Mouse (Mus musculus) intestine, postnatal 0 days (tissue): ENCODE data around the gene Afap1. TPM values are rescaled to one million over a fixed set of nuclear protein-coding genes. Genes with fewer than 3 reads are reported as not detected.
A peak's percentile ranks its signal among the peaks of the same experiment; 100 is the strongest.

ENCODE experiments used
- ATAC-seq: fragments of 200-750 bp; cut with Nextera tagmentation; 2 replicates; pipeline ENCODE4 v1.8.0; 2017; ENCODE audit warnings: mild to moderate bottlenecking, moderate TSS enrichment, moderate library complexity
- H3K27ac ChIP-seq: fragments of 300-500 bp; sonication (generic); 2 replicates; pipeline ENCODE4 v1.5.1; 2014; ENCODE audit warnings: mild to moderate bottlenecking, low read depth, low read length, moderate library complexity
- H3K27me3 ChIP-seq: fragments of 300-500 bp; sonication (generic); replicated peaks from 2 replicates; pipeline ENCODE4 v1.6.1; 2014; ENCODE audit warnings: low read length, mixed read lengths; ENCODE audit not compliant: control insufficient read depth, insufficient read depth
- H3K36me3 ChIP-seq: fragments of 300-500 bp; sonication (generic); 2 replicates; pipeline ENCODE4 v1.6.1; 2014; ENCODE audit warnings: mild to moderate bottlenecking, moderate library complexity; ENCODE audit not compliant: control insufficient read depth, insufficient read depth
- H3K4me1 ChIP-seq: fragments of 300-500 bp; sonication (generic); replicated peaks from 2 replicates; pipeline ENCODE4 v1.6.1; 2014; ENCODE audit warnings: antibody characterized with exemption, low read length, mixed read lengths; ENCODE audit not compliant: control insufficient read depth, insufficient read depth
- H3K4me2 ChIP-seq: fragments of 300-500 bp; sonication (generic); replicated peaks from 2 replicates; pipeline ENCODE4 v1.6.1; 2014; ENCODE audit warnings: low read depth, mild to moderate bottlenecking, moderate library complexity
- H3K4me3 ChIP-seq: fragments of 300-500 bp; sonication (generic); 2 replicates; pipeline ENCODE4 v1.5.1; 2014; ENCODE audit warnings: low read depth, low read length
- H3K9ac ChIP-seq: fragments of 300-500 bp; sonication (generic); 2 replicates; pipeline ENCODE4 v1.6.1; 2014; ENCODE audit warnings: mild to moderate bottlenecking, low read depth, low read length
- H3K9me3 ChIP-seq: fragments of 300-500 bp; sonication (generic); 2 replicates; pipeline ENCODE4 v1.6.1; 2016; ENCODE audit warnings: mixed run types; ENCODE audit not compliant: control insufficient read depth
- CTCF ChIP-seq: sonication (generic); IDR thresholded peaks from 2 replicates; pipeline ENCODE4 v1.5.1; 2016; ENCODE audit warnings: low read depth, mild to moderate bottlenecking, control low read depth, antibody characterized with exemption, moderate library complexity
- WGBS: fragments of 180-500 bp; shearing (Covaris S2); extraction: QIAGEN DNeasy Blood & Tissue Kit; methylation state at CpG from one replicate; pipeline ENCODE4 v1.1.7; 2014; 5-methylcytosine and 5-hydroxymethylcytosine counted together
- polyA plus RNA-seq: library from polyadenylated mRNA; unstranded; fragments of >200 nt; fragmentation: Nextera tagmentation; extraction: Ambion mirVana; gene quantifications from 2 replicates; pipeline ENCODE4 v1.2.1, GENCODE M21; 2015

Afap1 gene
- polyA plus RNA-seq, 1 experiment from 2014 or later = 8.1 TPM

GRCm38 (mm10) chr5:35894295-35895047, 1.4 kb downstream of the Afap1 start:
- Histone ChIP-seq H3K9me3 (no peaks in the 10 kb centered on the region), H3K4me3 (peak overlapping the region; percentile 74), H3K27me3 (0 out of 2 replicates have a peak, but pooled peaks cover 5% of the 10 kb centered on the region), H3K9ac (peak overlapping the region; percentile 63), H3K4me2 (peak overlapping the region; percentile 93), H3K36me3 (no peaks in the 10 kb centered on the region), H3K4me1 (no peaks in the 10 kb centered on the region; the same call in 1 of the 2 replicates), H3K27ac (no peak overlapping the region)
- 0 out of 2 replicates have a peak, but pooled peaks have one; percentile 7 for ATAC-seq
- no peak for TF ChIP-seq CTCF
- 18% methylated on average over 30 of the region's 30 CpGs for WGBS

- Histone ChIP-seq H3K4me3 (no peak overlapping the region), H3K9me3 (no peaks in the 10 kb centered on the region), H3K27ac (no peak overlapping the region), H3K4me2 (no peak overlapping the region), H3K27me3 (0 out of 2 replicates have a peak, but pooled peaks cover 5% of the 10 kb centered on the region), H3K9ac (no peak overlapping the region), H3K36me3 (no peaks in the 10 kb centered on the region), H3K4me1 (no peaks in the 10 kb centered on the region; the same call in 1 of the 2 replicates)
- no peak for TF ChIP-seq CTCF
- 86% methylated on average over 4 of the region's 4 CpGs for WGBS
- ATAC-seq = no peak
Observed at GRCm38 (mm10) chr5:35895926-35896325, 2.8 kb downstream of the Afap1 start.

GRCm38 (mm10) chr5:35896556-35896955, 3.4 kb downstream of the Afap1 start:
- TF ChIP-seq CTCF = no peak
- Histone ChIP-seq H3K9me3 (no peaks in the 10 kb centered on the region), H3K4me3 (no peak overlapping the region), H3K27me3 (0 out of 2 replicates have a peak, but pooled peaks cover 5% of the 10 kb centered on the region), H3K9ac (no peak overlapping the region), H3K36me3 (no peaks in the 10 kb centered on the region), H3K4me2 (no peak overlapping the region), H3K27ac (no peak overlapping the region), H3K4me1 (no peaks in the 10 kb centered on the region; the same call in 1 of the 2 replicates)
- WGBS = 93% methylated on average over 4 of the region's 4 CpGs
- ATAC-seq = no peak

- 89% methylated on average over 4 of the region's 4 CpGs for WGBS
- ATAC-seq = no peak
- Histone ChIP-seq H3K4me3 (no peak overlapping the region), H3K27ac (no peak overlapping the region), H3K9ac (no peak overlapping the region), H3K36me3 (no peaks in the 10 kb centered on the region), H3K4me1 (no peaks in the 10 kb centered on the region; the same call in 1 of the 2 replicates), H3K9me3 (no peaks in the 10 kb centered on the region), H3K4me2 (no peak overlapping the region), H3K27me3 (0 out of 2 replicates have a peak, but pooled peaks cover 5% of the 10 kb centered on the region)
- TF ChIP-seq CTCF = no peak
Observed at GRCm38 (mm10) chr5:35897147-35897546, 4.0 kb downstream of the Afap1 start.

- ATAC-seq = no peak
- Histone ChIP-seq H3K27me3 (0 out of 2 replicates have a peak, but pooled peaks cover 5% of the 10 kb centered on the region), H3K4me3 (no peak overlapping the region), H3K27ac (no peak overlapping the region), H3K4me1 (no peaks in the 10 kb centered on the region), H3K36me3 (no peaks in the 10 kb centered on the region), H3K9ac (no peak overlapping the region), H3K9me3 (no peaks in the 10 kb centered on the region), H3K4me2 (no peak overlapping the region)
- WGBS = 60% methylated on average over 4 of the region's 4 CpGs
- TF ChIP-seq CTCF = no peak
Observed at GRCm38 (mm10) chr5:35898114-35898513, 5.0 kb downstream of the Afap1 start.

- Histone ChIP-seq H3K9me3 (no peaks in the 10 kb centered on the region), H3K27ac (no peak overlapping the region), H3K27me3 (0 out of 2 replicates have a peak, but pooled peaks cover under 1% of the 10 kb centered on the region), H3K36me3 (no peaks in the 10 kb centered on the region), H3K9ac (no peak overlapping the region), H3K4me3 (no peak overlapping the region), H3K4me1 (no peaks in the 10 kb centered on the region), H3K4me2 (no peak overlapping the region)
- 83% methylated on average over 3 of the region's 3 CpGs for WGBS
- TF ChIP-seq CTCF = no peak
- no peak for ATAC-seq
Observed at GRCm38 (mm10) chr5:35898994-35899393, 5.9 kb downstream of the Afap1 start.
